Mouse (Mus musculus) liver, postnatal 0 days (tissue): ENCODE measurements around the gene Rapgef4.

Source experiments
- CTCF ChIP-seq: sonication (generic); IDR thresholded peaks from 2 replicates; pipeline ENCODE4 v1.5.1; 2016; ENCODE audit warnings: antibody characterized with exemption, low read depth
- EP300 ChIP-seq: IDR thresholded peaks from 2 replicates; pipeline ENCODE4 v1.6.1; 2016; ENCODE audit warnings: antibody characterized with exemption, low read depth, mild to moderate bottlenecking

DNA sequence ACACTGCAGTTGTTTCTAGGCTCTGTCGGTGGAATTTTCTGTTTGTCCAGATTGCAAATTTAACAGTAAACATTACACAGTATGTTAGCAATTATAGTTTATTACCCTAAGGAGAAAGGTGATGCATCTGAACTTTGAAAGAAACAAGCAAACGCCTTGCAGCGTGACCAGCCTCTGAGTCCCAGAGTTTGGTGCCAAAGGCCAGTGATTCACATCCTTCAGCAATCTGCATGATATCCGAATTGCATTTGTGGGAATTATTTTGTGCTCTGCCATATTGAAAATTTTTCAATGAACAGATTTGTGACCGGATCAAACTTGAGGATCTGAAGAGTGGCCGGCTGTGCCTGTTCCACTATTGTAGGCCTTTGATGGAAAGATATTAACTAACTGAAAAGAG, 856 bp downstream of the Rapgef4 start:
- no peak for TF ChIP-seq CTCF
- no peak for TF ChIP-seq EP300
